Mouse (Mus musculus) thymus, postnatal 36 days (tissue): ENCODE data around the gene Cnfn.
"Not testable (repeated sequence)": the region's sequence is repeated elsewhere in the genome, so short reads cannot be mapped to it uniquely, and the experiment has no call there.

Experiments used
- DNase-seq, 2 experiments: peaks; one replicate each; pipeline ENCODE4 v3.0.0; 2022; ENCODE audit warnings: mixed read lengths in 2 of 2

Cnfn gene

DNA sequence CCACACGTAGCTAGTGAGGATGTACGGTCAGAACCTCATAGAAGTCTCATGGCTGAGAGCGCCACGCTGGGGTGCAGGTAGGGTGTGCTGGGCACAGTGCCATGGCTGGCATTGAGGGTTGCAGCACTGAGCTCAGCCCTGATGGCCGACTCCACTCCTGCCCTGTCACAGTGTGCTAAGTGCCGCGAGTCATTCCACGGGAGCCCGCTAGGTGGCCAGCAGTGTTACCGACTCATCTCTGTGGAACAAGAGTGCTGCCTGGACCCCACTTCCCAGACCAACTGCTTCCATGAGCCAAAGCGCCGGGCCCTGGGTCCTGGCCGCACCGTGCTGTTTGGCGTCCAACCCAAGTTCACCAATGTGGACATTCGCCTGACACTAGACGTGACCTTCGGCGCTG, 6.4 kb downstream of the Cnfn start:
- DNase-seq = no peak

DNA sequence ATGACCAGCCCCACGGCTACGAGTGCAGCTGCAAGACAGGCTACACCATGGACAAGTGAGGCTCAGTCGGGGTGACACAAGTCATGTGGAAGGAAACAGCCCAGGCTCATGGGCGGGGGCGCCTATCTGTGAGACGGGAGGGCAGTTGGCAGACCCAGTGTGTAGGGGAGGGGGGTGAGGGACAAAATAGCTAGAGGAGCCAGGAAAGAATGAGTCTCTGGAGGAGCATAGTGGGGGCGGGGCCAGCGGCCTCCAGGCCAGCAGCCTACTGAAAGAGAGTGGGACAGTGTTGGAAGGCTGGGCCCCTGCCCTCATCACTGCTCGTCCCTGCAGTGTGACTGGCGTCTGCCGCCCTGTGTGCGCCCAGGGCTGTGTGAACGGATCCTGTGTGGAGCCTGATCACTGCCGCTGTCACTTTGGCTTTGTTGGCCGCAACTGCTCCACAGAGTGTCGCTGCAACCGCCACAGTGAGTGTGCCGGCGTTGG, 10.8 kb downstream of the Cnfn start:
- no peak for DNase-seq

- no peak for DNase-seq
Observed at GRCm38 (mm10) chr7:25348861-25349260, 20.7 kb downstream of the Cnfn start.

DNA sequence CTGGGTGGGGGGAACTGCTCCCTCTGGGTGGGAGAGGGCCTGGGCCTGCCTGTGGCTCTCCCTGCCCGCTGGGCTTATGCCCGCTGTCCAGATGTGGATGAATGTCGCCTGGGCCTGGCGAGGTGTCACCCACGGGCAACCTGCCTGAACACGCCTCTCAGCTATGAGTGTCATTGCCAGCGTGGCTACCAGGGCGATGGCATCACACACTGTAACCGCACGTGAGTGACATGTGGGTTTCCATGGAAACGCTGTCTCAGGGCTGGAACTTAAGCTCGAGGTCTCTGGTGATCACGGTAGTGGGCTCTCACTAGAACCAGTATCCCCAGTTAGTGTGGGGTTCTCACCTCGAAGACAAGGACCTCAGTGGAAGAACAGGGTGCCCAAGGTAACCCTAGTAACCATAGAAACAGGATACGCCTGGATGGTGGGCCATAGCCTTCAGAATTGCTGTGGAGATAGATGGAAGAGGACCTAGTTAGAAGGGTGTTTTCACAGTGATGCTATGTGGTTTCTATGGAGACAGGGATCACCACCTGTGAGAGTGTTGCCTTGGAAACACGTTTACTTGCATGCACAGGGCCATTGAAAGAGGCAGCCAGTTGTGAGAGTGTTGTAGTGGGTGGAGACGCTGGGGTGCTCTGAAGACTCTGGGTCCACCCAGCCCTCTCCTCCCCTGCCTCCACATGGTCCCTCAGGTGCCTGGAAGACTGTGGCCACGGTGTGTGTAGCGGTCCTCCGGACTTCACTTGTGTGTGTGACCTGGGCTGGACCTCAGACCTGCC, 28.3 kb downstream of the Cnfn start:
- no peak for DNase-seq

- DNase-seq = no peak
Observed at GRCm38 (mm10) chr7:25339329-25339728, 30.2 kb downstream of the Cnfn start.

DNA sequence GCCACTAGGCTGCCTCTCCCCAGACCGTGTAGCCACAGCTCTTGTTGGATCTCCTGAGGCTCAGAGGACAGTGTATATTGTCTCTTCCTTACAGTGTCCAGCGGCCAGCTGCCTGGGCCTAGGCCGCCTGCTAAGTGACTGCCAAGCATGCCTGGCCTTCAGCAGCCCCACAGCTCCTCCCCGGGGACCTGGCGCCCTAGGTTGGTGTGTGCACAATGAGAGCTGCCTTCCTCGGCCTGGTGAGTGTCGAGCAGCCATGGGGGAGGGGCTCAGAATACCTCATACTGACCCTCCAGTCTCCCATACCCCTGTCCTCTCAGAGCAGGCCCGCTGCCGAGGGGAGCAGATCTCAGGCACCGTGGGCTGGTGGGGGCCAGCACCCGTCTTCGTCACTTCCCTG, 35.1 kb downstream of the Cnfn start:
- DNase-seq = no peak

GRCm38 (mm10) chr7:25333596-25334307, 35.8 kb downstream of the Cnfn start:
- DNase-seq = peak; percentile 71 to 72

GRCm38 (mm10) chr7:25326233-25326632, 43.3 kb downstream of the Cnfn start:
- no peak for DNase-seq

GRCm38 (mm10) chr7:25325431-25325830, 44.1 kb downstream of the Cnfn start:
- DNase-seq = not testable (repeated sequence)

DNA sequence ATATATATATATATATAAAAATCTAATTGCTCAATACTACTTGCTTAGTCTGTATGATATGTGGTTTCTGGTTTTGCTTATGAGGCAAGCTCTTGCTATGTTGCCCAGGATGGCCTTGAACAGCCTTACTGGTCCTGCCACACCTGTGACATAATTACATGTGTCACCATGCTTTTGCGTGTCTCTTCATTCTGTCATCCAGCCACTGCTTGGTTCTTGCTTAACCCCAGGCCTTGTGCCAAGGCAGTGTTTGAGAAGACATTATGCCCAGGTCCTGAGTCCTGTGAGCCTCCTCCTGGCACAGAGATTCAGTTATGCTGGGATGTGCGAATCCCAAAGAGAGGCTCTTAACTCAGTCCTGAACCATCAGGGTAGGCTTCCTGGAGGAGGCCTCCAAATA, 46.3 kb downstream of the Cnfn start:
- no peak for DNase-seq

DNA sequence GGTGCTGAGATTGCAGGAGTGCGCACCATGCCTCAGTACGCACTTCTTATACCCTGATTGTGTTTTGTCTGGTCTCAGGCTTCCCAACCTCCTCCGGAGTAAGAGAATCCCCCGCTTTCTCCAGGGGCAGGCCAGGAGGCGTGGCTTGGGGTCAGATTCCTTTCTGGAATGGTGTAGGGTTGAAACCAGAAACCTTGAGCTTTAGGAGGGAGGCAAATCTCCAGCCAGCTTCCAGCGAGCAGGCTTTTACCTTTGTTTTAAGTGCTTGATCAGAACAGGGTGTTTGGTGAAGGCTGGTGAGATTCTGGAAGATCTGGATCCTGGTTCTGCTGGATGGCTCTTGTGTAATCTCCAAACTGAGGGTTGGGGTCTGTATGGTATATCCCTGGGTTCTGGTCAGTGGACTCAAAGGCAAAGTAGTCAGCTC, 47.5 kb downstream of the Cnfn start:
- DNase-seq = no peak
